In the genomic region with DNA sequence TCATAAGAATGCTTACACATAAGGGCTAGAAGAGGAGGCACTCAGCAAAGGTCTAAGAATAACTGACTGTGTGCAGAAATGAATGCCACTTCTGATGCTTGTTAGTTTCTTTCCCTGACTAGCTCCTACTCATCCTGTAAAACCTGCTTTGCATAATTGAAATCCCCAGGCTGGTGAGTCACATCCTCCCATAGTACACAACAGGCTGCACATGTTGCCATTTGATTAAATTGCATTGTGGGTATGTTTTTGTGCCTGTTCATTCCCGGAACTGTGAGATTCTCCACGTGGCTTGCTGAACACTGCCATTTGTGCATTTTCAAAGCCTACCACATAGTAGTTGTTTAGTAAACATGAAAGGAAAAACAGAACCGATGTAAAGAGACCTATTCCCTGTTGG, we compare ENCODE assay signal across 16 mouse cellular contexts.
DNase-seq lines count a peak whose midpoint lies in the region; TF ChIP-seq lines count a peak whose summit lies in the region.
"Had no signal": no experiment of that assay in that cellular context is flagged by ENCODE, and none has a peak within 500 bp of the region (broad histone marks: within the 10 kb centered on the region; RNA-seq: fewer than 3 reads in every experiment).

No protein-coding gene starts in this region.

- H3K27me3 ChIP-seq in C2C12 (ENCODE audit: control insufficient read depth, insufficient read depth, insufficient read length) = no peaks in the 10 kb centered on the region
- H3K27me3 ChIP-seq: forebrain, embryonic 13.5 days; hindbrain, embryonic 12.5 days; limb, embryonic 13.5 days had no signal

- DNase-seq in layer of hippocampus, adult 8-10 months (ENCODE audit: low spot score in 2 of 2) = peak; percentile 14 to 24
- no peak for DNase-seq in layer of hippocampus, postnatal 36 days
- peak; percentile 3 for DNase-seq in NIH3T3 (ENCODE audit: low read depth)
- DNase-seq in left cerebral cortex, postnatal 25 days (ENCODE audit: low spot score in 2 of 2) = peak; percentile 5 to 83
- DNase-seq in ovary, adult 18-20 months (ENCODE audit: low spot score) = no peak
- no peak for DNase-seq in natural killer cell, adult 2 months (ENCODE audit: low spot score in 2 of 2)
- DNase-seq: adrenal gland, postnatal 10 days; cerebellum, postnatal 14 days; gastrocnemius, postnatal 25 days; kidney, postnatal 25 days; lung, postnatal 36 days; thymus, adult 18-20 months had no signal

- no peaks in the 10 kb centered on the region for H3K79me2 ChIP-seq in C2C12 (ENCODE audit: control insufficient read depth, insufficient read depth)

- no peaks in the 10 kb centered on the region for H3K79me3 ChIP-seq in C2C12 (ENCODE audit: low read depth)

- intact Hi-C loops in left cerebral cortex, postnatal 25 days (cut with DNase I) = no loop called here

- no peak overlapping the region for H3ac ChIP-seq in C2C12 (ENCODE audit: control insufficient read depth, insufficient read length, low read depth)

- no peak for TF ChIP-seq CTCF in C2C12 (IDR thresholded peaks at IDR 0.05; ENCODE audit: control insufficient read depth, insufficient read depth, insufficient read length)

- H3K4me3 ChIP-seq in C2C12 (ENCODE audit: insufficient read depth, poor library complexity, severe bottlenecking) = no peak overlapping the region
- H3K4me3 ChIP-seq: forebrain, embryonic 13.5 days; hindbrain, embryonic 12.5 days; limb, embryonic 13.5 days had no signal

- no peaks in the 10 kb centered on the region for H3K36me3 ChIP-seq in C2C12 (ENCODE audit: control insufficient read depth, insufficient read depth)
- H3K36me3 ChIP-seq: hindbrain, embryonic 12.5 days; limb, embryonic 13.5 days had no signal

TF ChIP-seq in C2C12, 6 proteins besides CTCF, POLR2A, EP300 and RAD21:
- TF ChIP-seq CEBPB (IDR thresholded peaks at IDR 0.05; ENCODE audit: low read depth) (no peak), FOSL1 (IDR thresholded peaks at IDR 0.05; ENCODE audit: insufficient read depth, low read length, poor library complexity, severe bottlenecking) (no peak), USF1 (IDR thresholded peaks at IDR 0.05; ENCODE audit: low read depth) (no peak), MYOD1 (IDR thresholded peaks at IDR 0.05; ENCODE audit: control insufficient read depth, insufficient read length, low read depth) (no peak), MAX (IDR thresholded peaks at IDR 0.05) (peak; percentile 68), MYOG (IDR thresholded peaks at IDR 0.05; ENCODE audit: control insufficient read depth, extremely low read depth, insufficient read length) (no peak)

Comparison
In these comparisons a context has a peak if more than half of its experiments do, and no peak if none do; other contexts are left out.
1. DNase-seq: peak in layer of hippocampus, adult 8-10 months (2 of 2), NIH3T3 (single experiment) and left cerebral cortex, postnatal 25 days (2 of 2); none in layer of hippocampus, postnatal 36 days (0 of 2), ovary, adult 18-20 months (single experiment) and natural killer cell, adult 2 months (0 of 2).